Mouse (Mus musculus): Measurements from ENCODE around the gene Lamtor1.

DNA sequence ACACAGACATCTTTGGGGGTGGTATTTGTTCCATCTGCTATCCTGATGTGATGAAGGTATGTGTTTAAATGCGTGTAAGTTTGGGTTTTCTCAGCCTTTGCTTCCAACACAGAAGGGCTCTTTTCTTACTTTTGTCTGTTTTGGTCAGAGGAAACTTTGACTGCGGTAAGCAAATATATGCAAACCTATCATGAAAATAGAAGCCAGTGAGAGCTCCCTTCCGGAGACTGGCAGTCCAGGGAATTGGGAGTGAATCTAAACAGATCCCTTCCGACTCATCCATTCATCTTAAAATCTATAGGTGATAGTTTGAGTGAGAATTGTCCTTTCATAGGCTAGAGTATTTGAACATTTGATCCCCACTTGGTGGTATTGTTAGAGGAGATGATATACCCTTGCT lies 17.2 kb upstream of the Lamtor1 start:
- TF ChIP-seq CTCF (IDR thresholded peaks at IDR 0.05; ENCODE audit: borderline replicate concordance, insufficient read depth, low read length), result no peak
- no peak for TF ChIP-seq POLR2A (IDR thresholded peaks at IDR 0.05; ENCODE audit: low read depth, low read length)

All from embryonic fibroblast, embryonic 13.5 days (primary cell).